Mouse (Mus musculus) layer of hippocampus, adult 9-10 months (tissue): ENCODE data around the gene Zfp423.

ENCODE experiments used
- DNase-seq: peaks from one replicate; pipeline ENCODE4 v3.0.0; 2022; ENCODE audit warnings: low spot score

The Zfp423 gene

GRCm38 (mm10) chr8:87952298-87952697 is 7.1 kb downstream of the Zfp423 start:
- DNase-seq, result no peak

DNA sequence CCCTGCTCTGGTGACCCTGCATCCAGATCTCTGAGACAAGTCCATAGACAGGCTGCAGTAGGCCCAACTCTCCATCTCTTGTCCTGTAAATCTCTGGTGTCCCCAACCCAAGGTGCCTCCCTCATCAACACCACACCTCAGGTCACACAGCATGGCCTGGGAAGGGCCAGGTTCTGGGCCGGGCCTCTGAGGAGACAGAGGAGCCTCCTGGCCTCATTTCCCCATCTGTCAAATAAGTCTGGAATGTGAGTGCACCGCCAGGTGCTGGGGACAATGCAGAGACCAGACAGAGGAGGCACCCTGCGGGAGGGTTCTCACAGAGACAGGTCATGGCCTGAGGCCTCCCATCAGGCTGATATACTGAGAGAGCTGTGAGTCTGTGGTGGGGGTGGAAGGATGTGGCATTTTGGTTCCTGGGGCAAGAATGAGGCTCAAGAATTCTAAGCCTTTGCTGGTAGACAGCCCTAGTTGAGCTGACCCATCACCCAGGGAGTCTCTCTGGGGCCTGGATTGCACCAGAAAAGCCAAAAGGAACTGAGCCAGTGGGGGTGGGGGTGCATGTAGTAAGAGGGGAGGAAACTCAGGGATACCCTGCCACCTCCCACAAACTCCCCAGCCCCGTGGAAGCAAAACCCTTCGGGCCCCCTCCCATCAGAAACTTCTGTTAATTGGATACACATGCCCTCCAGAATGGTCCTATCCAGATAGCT is 15.0 kb downstream of the Zfp423 start:
- DNase-seq, result no peak

DNA sequence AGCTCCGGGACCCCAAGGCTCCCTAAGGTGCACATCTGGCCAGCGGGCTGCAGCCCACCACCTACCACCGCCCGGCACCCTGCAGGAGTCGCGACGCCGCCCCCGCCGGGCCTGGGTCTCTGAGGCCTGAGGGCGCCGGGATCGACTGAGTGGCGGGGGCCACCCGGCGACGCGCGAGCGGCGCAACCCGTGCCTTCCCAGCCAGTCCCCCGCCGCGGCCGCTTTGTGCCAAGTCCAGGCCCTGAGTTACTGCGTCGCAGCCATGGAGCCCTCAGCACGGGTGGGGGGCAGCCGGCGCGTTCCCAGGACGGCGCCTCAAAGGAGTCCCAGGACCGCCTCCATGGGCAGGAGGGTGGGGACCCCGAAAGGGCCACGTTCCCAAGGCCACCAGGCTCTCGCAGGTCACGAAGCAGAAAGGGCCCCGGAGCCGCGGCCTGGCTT is 15.7 kb downstream of the Zfp423 start:
- no peak for DNase-seq

- no peak for DNase-seq
Measured at GRCm38 (mm10) chr8:87940646-87941045, 18.7 kb downstream of the Zfp423 start.

DNA sequence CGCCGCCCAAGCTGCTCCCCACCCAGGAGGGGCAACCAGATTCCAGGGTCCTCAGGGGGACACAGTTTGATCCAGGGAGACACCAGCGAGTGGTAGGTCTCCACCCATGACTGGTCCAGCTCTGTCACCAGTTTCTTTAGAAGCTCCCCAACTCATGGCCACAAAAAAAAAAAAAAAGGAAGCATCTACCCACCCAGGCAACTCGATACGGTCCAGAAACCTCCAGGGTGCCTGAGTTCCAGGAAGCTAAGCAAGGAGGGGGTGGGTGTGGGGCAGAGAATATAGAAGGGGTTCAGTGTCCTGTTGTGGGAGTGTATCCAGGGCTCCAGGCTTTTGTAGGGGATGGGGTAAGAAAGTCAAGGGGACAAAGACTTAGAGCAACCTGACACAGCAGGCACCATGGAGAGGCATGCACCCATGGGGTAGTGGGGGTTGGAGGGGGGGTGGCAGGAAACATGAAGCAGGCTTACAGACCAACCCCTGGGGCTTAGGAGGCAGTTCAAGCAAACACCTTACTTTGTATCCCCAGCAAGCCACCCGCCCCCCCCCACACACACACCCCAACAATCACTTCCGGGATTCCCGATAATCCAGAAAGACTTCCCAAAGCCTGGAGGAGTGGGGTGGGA is 20.0 kb downstream of the Zfp423 start:
- no peak for DNase-seq

DNA sequence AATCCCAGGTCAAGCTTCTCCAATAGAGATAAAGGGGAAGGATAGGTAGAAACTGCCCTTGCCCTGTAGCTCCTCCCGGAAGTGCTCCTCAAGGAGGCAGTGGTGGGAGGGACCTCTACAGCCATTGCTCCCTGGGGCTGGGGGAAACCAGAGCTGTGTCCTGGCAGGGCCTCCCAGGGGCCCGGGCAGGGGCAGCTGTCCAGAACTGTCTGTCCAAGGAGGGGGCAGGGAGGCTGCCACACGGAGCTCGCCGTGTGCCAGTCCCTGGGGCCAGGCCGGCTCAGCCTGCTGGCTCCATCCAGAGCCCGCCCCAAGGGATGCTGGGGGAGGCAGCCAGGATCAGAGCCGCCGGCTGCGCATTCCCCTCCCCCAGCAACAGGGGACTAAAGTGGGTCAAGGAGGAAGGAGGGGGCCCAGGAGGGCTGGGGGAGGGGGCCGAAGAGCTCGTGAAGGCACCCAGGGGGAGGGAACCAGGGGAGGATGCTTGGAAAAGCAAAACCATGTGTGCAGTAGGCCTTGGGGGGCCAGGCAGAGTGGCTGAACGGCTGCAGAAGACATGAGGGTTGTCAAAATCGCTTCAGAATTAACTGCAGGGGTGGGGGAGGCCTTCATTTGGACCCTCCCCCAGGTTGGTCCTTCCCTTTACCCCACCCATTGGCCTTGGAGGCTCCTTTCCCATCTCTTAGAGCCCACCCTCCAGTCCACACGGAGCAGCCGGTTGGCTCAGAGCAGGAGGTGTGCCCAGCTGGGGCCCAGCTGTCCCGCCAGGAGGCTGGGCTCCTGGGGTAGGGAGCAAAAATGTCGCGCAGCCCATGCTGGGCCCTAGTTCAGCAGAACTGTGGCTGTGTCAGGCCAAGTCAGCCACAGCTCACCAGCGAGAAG is 20.8 kb downstream of the Zfp423 start:
- no peak for DNase-seq

DNA sequence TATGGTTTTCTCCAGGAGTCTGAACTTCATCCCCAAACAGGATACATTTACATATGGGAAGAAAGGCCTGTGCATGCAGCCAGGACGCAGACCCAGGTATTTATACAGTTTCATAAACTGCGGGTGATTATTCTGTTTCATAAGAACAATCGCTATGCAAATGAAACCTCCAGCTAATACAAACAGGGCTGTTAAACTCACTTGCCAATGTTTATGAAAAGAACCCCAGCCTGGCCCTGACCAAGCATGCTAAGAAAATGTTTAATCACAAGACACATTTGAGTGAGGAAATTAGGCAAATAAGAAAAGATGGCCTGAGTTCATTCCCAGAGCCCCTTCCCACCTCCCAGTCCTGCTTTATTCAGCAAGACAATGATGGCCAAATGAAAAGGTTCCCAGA is 22.2 kb downstream of the Zfp423 start:
- no peak for DNase-seq

- no peak for DNase-seq
Measured at GRCm38 (mm10) chr8:87935088-87935680, 24.2 kb downstream of the Zfp423 start.

DNA sequence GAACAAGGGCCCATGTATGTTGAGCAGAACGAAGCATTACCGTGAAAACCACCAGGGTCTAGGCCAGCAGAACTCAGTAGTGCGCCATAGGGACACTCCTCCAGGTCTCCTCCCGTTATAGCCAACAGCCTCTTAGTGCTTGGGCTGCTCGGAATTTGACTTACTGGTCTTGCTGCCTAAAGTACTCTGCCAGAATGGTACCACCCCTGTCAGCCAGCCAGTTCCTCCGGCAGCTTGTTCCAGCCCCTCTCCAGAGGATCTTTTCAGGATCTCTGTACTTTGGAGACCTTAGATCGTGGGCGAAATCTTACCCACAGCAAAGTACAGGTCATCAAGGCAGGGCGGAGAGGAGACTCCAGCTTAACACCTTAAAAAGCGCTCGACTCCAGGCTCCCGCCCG is 25.2 kb downstream of the Zfp423 start:
- no peak for DNase-seq

GRCm38 (mm10) chr8:87933752-87934151 is 25.6 kb downstream of the Zfp423 start:
- DNase-seq, result no peak

- no peak for DNase-seq
Measured at GRCm38 (mm10) chr8:87928857-87929256, 30.5 kb downstream of the Zfp423 start.

DNA sequence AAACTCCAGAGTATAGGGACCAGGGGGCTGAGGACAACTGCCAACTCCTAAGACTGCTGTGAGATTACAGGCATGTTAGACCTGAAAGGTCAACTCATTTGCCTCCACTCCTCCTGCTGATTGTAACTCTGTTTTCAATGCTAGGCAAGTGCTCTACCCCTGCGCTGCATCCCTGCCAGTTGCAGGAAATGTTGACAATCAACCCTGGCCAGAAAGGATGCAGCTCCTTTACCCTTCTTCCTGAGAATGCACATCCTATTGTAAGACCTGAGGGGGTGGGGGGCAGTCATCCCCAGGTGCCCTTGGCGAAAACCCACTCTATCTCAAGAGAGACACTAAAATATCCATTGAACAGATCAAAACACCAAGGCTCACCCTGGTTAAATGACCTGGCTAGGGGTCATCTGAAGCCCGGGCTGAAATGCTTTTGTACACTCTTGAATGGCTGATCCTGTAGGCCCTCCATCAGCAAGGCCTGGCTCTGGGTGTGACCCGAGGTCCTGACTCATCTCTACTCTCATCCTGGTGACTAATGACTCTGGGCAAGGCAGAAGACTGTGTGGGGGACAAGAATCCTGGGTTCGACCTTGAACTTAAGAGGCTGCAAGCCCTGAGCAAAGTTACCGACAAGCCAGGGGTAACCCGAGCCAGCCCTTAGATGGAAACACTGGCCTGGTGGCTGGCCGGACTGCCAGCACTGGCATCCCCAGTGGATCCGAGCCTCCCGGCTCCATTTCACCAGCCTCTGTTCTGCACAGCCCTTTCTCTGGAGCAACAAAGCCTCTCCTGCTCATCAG is 32.2 kb downstream of the Zfp423 start:
- no peak for DNase-seq

- no peak for DNase-seq
Measured at GRCm38 (mm10) chr8:87926098-87926890, 33.1 kb downstream of the Zfp423 start.

DNA sequence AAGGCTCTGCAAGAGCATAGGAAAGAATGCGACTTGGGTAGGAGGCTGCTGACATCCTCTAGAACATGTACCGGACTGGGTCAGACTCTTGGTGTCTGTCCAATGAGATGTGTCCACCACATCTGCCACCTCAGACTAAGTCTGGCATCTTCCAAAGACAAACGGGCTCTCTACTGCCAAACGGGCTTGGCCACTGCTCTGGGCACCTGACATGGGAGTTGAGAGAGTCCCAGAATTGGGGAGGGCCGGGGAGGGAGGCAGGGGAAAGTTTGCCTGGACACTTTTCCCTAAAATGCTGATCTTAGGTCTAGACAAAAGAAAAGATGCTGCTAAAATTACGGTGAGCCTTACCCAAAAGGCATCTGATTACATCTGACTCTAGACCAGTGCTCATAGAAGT is 36.5 kb downstream of the Zfp423 start:
- DNase-seq, result no peak

DNA sequence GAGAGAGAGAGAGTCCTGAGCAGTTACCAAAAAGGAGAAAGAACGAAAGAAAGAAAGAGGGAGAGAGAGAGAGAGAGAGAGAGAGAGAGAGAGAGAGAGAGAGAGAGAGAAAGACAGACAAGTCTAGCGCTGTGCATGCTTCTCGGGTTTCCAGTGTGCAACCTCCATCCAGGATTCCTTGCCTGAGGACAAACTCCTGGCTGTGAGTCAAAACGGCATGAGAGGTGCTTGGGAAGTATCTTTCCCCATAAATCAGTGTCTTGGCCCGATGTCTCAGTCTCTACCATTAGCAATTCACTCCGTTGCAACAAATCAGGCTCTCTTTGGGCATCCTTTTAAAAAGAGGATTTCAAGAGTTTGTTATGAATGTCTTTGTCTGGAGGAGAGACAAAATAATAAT is 36.9 kb downstream of the Zfp423 start:
- no peak for DNase-seq

GRCm38 (mm10) chr8:87918004-87918403 is 41.4 kb downstream of the Zfp423 start:
- DNase-seq, result no peak

DNA sequence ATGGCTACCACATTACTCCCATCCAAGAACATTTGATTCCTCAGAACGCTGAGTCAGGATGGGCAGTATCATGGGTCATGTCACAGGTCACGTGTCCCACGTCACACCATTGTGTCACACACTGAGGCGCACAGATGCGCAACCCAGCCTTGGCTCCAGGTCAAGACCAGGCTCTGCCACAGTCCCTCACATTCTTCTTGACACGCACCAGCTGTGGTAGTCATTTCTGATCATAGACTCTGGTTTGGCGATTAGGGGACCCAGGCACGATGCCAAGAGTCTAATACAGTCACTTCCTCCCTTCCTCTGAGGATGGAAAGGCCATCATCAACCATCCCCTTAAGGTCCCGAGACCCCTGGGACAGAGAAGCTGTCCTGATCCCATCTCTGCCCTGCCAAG is 43.6 kb downstream of the Zfp423 start:
- no peak for DNase-seq

DNA sequence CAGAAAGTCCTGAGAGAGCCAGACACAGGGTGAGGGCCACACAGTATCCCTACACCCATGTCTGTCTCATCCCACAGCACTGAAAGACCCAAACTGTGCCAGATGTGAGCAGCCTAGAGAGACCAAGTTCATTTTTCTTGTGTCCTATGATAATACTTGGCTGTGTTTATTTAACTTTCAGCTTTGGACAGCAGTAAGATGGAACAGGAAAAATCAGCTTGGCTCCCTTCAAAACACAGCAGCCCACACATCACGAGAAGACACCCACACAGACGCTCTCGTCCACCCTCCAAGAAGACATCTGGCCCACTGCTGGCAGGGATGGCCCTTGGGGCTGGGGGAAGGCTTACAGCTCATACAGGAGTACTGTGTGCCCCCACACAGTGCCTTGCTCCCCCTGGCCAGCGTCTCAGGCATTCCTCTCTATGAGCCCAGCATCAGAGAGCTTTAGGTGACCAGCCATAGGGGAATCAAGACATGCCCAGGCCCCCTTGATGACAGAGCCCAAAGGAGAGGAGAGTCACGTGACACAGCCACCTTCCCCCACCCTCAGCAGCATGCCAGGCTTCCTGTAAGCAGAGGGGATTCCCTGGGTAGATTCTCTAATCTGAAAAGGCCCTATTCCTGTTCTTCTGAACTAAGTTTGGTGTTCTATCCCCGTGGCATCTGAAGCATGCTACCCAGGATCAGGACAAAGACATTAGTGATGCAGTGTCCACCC is 45.0 kb downstream of the Zfp423 start:
- no peak for DNase-seq

- no peak for DNase-seq
Measured at GRCm38 (mm10) chr8:87908940-87909339, 50.5 kb downstream of the Zfp423 start.

DNA sequence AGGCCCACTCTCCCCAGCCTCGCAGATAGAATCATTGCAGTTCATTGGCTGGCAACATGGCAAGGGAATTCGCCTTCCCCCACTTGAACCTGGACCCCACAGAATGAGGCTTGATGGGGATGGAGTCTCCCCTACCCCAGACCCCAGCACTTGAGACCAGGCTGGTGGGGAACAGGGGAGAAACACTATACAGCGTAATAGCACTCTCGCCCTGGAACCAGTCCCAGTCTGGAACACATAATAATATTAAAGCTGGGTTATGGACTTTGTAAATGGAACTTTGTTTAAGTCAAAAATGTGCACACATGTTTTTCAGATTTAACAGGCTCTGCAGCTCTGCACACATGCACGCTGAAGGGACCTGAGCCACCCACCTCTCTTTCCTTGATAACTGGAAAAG is 54.0 kb downstream of the Zfp423 start:
- no peak for DNase-seq
